Mouse (Mus musculus) inflammation-experienced regulatory T-cells, adult 16 weeks (primary cell): ENCODE results near the gene Cacng7. TPM values are rescaled to one million over a fixed set of nuclear protein-coding genes. Genes with fewer than 3 reads are reported as not detected.

Experiments
- polyA plus RNA-seq: library from polyadenylated mRNA; unstranded; fragments of 100-300 nt; shearing (Covaris generic); gene quantifications from one replicate; pipeline ENCODE4 v1.2.1, GENCODE M21; 2017

The Cacng7 gene
- not detected for polyA plus RNA-seq

GRCm38 (mm10) chr7:3332619-3333521, at the start of gene Cacng7:
Gene Cacng7 (plus strand): TSS chr7:3332955.

GRCm38 (mm10) chr7:3288976-3289970, 43.5 kb upstream of the Cacng7 start, which contains the start of the genes Myadm and Prkcg:
Gene Myadm (plus strand): TSS chr7:3289080.
Gene Prkcg (plus strand): TSS chr7:3289179.

GRCm38 (mm10) chr7:3390413-3391080, 57.8 kb downstream of the Cacng7 start, which contains the start of gene Cacng8:
Gene Cacng8 (plus strand): TSS chr7:3390683.

Other genes with a start within 250 kb of the Cacng7 start
- gene AU018091, start 163.8 kb upstream of the Cacng7 start, polyA plus RNA-seq: not detected
- not detected for gene Nlrp12, start 83.2 kb upstream of the Cacng7 start, polyA plus RNA-seq
- 12.0 TPM for gene Myadm, start 43.9 kb upstream of the Cacng7 start, polyA plus RNA-seq
- 0.24 TPM for gene Prkcg, start 43.8 kb upstream of the Cacng7 start, polyA plus RNA-seq
- not detected for gene Cacng8, start 57.7 kb downstream of the Cacng7 start, polyA plus RNA-seq
- not detected for gene Cacng6, start 91.2 kb downstream of the Cacng7 start, polyA plus RNA-seq
- gene Tarm1, start 169.7 kb downstream of the Cacng7 start, polyA plus RNA-seq: not detected